In genomic region chr4:128729709-128730037, GRCm38 (mm10) we compare ENCODE assay signal across 7 mouse cellular contexts. TPM values are rescaled to one million over a fixed set of nuclear protein-coding genes. Genes with fewer than 3 reads are reported as not detected.
DNase-seq lines count a peak whose midpoint lies in the region; ATAC-seq and TF ChIP-seq lines count a peak whose summit lies in the region.

No protein-coding gene starts in this region.

- dilution Hi-C loops in CH12.LX (cut with MboI; ENCODE audit: extremely low pct_ligation_motif_present, extremely low pct_unique_long_range_greater_than_20kb, low sequenced_read_pairs) = no loop called here

- WGBS in embryonic facial prominence, embryonic 10.5 days = 16% methylated on average over 5 of the region's 5 CpGs
- WGBS in hindbrain, embryonic 11.5 days = 22% methylated on average over 5 of the region's 5 CpGs
- WGBS in liver, embryonic 12.5 days (ENCODE audit: insufficient replicate concordance) = 30% methylated on average over 5 of the region's 5 CpGs

- peak overlapping the region; percentile 94 for H3K9ac ChIP-seq in CH12.LX (ENCODE audit: insufficient read depth, low read depth)
- H3K9ac ChIP-seq in hindbrain, embryonic 11.5 days (ENCODE audit: low read depth, low read length) = peak overlapping the region; percentile 100
- H3K9ac ChIP-seq in liver, embryonic 12.5 days = peak overlapping the region; percentile 90

- peaks cover 18 to 52% of the 10 kb centered on the region in 2 experiments for H3K4me1 ChIP-seq in CH12.LX (ENCODE audit: control insufficient read depth in 1 of 2, insufficient read depth in 2 of 2)
- H3K4me1 ChIP-seq in embryonic facial prominence, embryonic 10.5 days = peaks cover 71% of the 10 kb centered on the region
- peaks cover 27% of the 10 kb centered on the region for H3K4me1 ChIP-seq in hindbrain, embryonic 11.5 days (replicated peaks; ENCODE audit: control insufficient read depth, insufficient read depth, low read length)
- peaks cover 64% of the 10 kb centered on the region for H3K4me1 ChIP-seq in liver, embryonic 12.5 days

- peaks cover 0 to 26% of the 10 kb centered on the region in 2 experiments for H3K36me3 ChIP-seq in CH12.LX (replicated peaks in 1 of 2; ENCODE audit: control insufficient read depth in 1 of 2, insufficient read depth in 1 of 2, low read length in 1 of 2)
- H3K36me3 ChIP-seq in embryonic facial prominence, embryonic 10.5 days (replicated peaks) = peaks cover 45% of the 10 kb centered on the region
- H3K36me3 ChIP-seq in hindbrain, embryonic 11.5 days (ENCODE audit: control insufficient read depth, insufficient read depth, low read length) = 0 out of 2 replicates have a peak, but pooled peaks cover 2% of the 10 kb centered on the region
- peaks cover 32% of the 10 kb centered on the region for H3K36me3 ChIP-seq in liver, embryonic 12.5 days

- no peak for ATAC-seq in hindbrain, embryonic 11.5 days (ENCODE audit: low FRiP score)
- no peak for ATAC-seq in liver, embryonic 12.5 days

- no peak for TF ChIP-seq CTCF in CH12.LX (conservative IDR thresholded peaks at IDR 0.05 in 1 of 2, IDR thresholded peaks at IDR 0.05 in 1 of 2; ENCODE audit: low read depth in 2 of 2, low read length in 2 of 2)

- no peak for DNase-seq in CH12.LX (ENCODE audit: extremely low read depth)
- DNase-seq in embryonic facial prominence, embryonic 10.5 days (ENCODE audit: low spot score) = no peak
- DNase-seq in hindbrain, embryonic 11.5 days (ENCODE audit: low spot score) = no peak
- peak; percentile 26 for DNase-seq in naive thymus-derived CD4-positive, alpha-beta T cell, adult 2 months (ENCODE audit: low read depth)
- DNase-seq in urinary bladder, adult 18-20 months (ENCODE audit: low spot score in 2 of 2) = no peak
- DNase-seq in left cerebral cortex, postnatal 36 days (ENCODE audit: low spot score in 2 of 2) = no peak

- TF ChIP-seq EP300 in CH12.LX (IDR thresholded peaks at IDR 0.05; ENCODE audit: low read length) = no peak

- intact Hi-C loops in left cerebral cortex, postnatal 36 days (cut with DNase I) = loop anchor here (2.0 kb wide), 1 partner anchor 17 kb away; no protein-coding TSS in a partner anchor

- H3K4me2 ChIP-seq in CH12.LX (ENCODE audit: insufficient read depth, low read depth, poor library complexity, severe bottlenecking) = peak overlapping the region; percentile 70
- H3K4me2 ChIP-seq in hindbrain, embryonic 11.5 days (replicated peaks; ENCODE audit: low read depth, low read length) = peak overlapping the region; percentile 98
- H3K4me2 ChIP-seq in liver, embryonic 12.5 days = peak overlapping the region; percentile 89

- no peak overlapping the region for H3K27ac ChIP-seq in CH12.LX (ENCODE audit: insufficient read depth, low read depth)
- peak overlapping the region; percentile 71 for H3K27ac ChIP-seq in embryonic facial prominence, embryonic 10.5 days (replicated peaks)
- H3K27ac ChIP-seq in hindbrain, embryonic 11.5 days (ENCODE audit: low read depth, low read length) = peak overlapping the region; percentile 54; the same call in 1 of the 2 replicates
- H3K27ac ChIP-seq in liver, embryonic 12.5 days = peak overlapping the region; percentile 49; the same call in 1 of the 2 replicates

- H3K79me2 ChIP-seq in CH12.LX (replicated peaks; ENCODE audit: control insufficient read depth, extremely low read depth, insufficient read depth, poor library complexity, severe bottlenecking) = peaks cover 43% of the 10 kb centered on the region

- H3K27me3 ChIP-seq in CH12.LX (replicated peaks) = no peaks in the 10 kb centered on the region
- peaks cover 5% of the 10 kb centered on the region; the same call in 1 of the 2 replicates for H3K27me3 ChIP-seq in embryonic facial prominence, embryonic 10.5 days (replicated peaks; ENCODE audit: low read depth, poor library complexity, severe bottlenecking)
- H3K27me3 ChIP-seq in hindbrain, embryonic 11.5 days (ENCODE audit: control insufficient read depth, insufficient read depth, low read length) = 0 out of 2 replicates have a peak, but pooled peaks cover 2% of the 10 kb centered on the region
- no peaks in the 10 kb centered on the region; the same call in 1 of the 2 replicates for H3K27me3 ChIP-seq in liver, embryonic 12.5 days (replicated peaks)

- peak overlapping the region; percentile 79 to 89 (median 88) for H3K4me3 ChIP-seq in CH12.LX (replicated peaks in 1 of 3; ENCODE audit: low read depth in 2 of 3, low read length in 2 of 3, poor library complexity in 1 of 3)
- H3K4me3 ChIP-seq in embryonic facial prominence, embryonic 10.5 days = peak overlapping the region; percentile 94
- peak overlapping the region; percentile 99 for H3K4me3 ChIP-seq in hindbrain, embryonic 11.5 days (ENCODE audit: low read depth, low read length)
- H3K4me3 ChIP-seq in liver, embryonic 12.5 days = peak overlapping the region; percentile 93

- no peak for TF ChIP-seq POLR2A in CH12.LX (IDR thresholded peaks at IDR 0.05; ENCODE audit: low read depth, low read length)

- in situ Hi-C loops in CH12.LX (cut with MboI; ENCODE audit: low pct_ligation_motif_present, low pct_unique_long_range_greater_than_20kb, low sequenced_read_pairs) = no loop called here

- TF ChIP-seq RAD21 in CH12.LX (IDR thresholded peaks at IDR 0.05; ENCODE audit: low read depth, low read length) = no peak

- no peaks in the 10 kb centered on the region for H3K9me3 ChIP-seq in CH12.LX (replicated peaks; ENCODE audit: low read length)
- H3K9me3 ChIP-seq in embryonic facial prominence, embryonic 10.5 days = no peaks in the 10 kb centered on the region
- H3K9me3 ChIP-seq in hindbrain, embryonic 11.5 days (ENCODE audit: control insufficient read depth, low read length) = no peaks in the 10 kb centered on the region
- no peaks in the 10 kb centered on the region for H3K9me3 ChIP-seq in liver, embryonic 12.5 days (replicated peaks)

TF ChIP-seq in CH12.LX, 34 proteins besides CTCF, POLR2A, EP300 and RAD21:
- TF ChIP-seq IRF4 (IDR thresholded peaks at IDR 0.05; ENCODE audit: low read depth, low read length) = 0 out of 2 replicates have a peak, but pooled peaks have one; percentile 14
- TF ChIP-seq MYC (IDR thresholded peaks at IDR 0.05; ENCODE audit: low read depth, low read length) = no peak
TF ChIP-seq in CH12.LX: peak in this region for 1.

RNA-seq across cellular contexts. Expression of gene A3galt2, which starts 25.5 kb away (rescaled TPM):
- total RNA-seq in CH12.LX (2012; rRNA removed) (0.04 TPM in 2 replicates), CH12.LX (2014; rRNA removed) (not detected in 2 replicates)
- 0.07 and 0.11 TPM in 2 replicates for polyA plus RNA-seq in CH12.LX (2012; ENCODE audit: insufficient read length, low read depth)
- polyA plus RNA-seq in embryonic facial prominence, embryonic 10.5 days (2016; fragmentation: Nextera tagmentation; extraction: Ambion mirVana) = 0.09 and 0.12 TPM in 2 replicates
- polyA plus RNA-seq in hindbrain, embryonic 11.5 days (2014; fragmentation: Nextera tagmentation; extraction: Ambion mirVana) = 0.42 and 0.51 TPM in 2 replicates
- polyA plus RNA-seq in liver, embryonic 12.5 days (2016; fragmentation: Nextera tagmentation; extraction: Ambion mirVana) = 0.04 and 0.06 TPM in 2 replicates
- under 1 TPM; 0.10 to 0.41 TPM for total RNA-seq in left cerebral cortex, postnatal 36 days (2021)
